Mouse (Mus musculus) intestine, embryonic 14.5 days (tissue): ENCODE measurements around the gene Sds. TPM values are rescaled to one million over a fixed set of nuclear protein-coding genes. Genes with fewer than 3 reads are reported as not detected.

Experiments
- ATAC-seq: fragments of 200-750 bp; cut with Nextera tagmentation; replicated peaks from 2 replicates; pipeline ENCODE4 v1.8.0; 2017; ENCODE audit warnings: low read depth, moderate number of reproducible peaks, moderate TSS enrichment, moderate library complexity; ENCODE audit not compliant: low FRiP score, low TSS enrichment
- DNase-seq: peaks from one replicate; pipeline ENCODE4 v3.0.0-alpha.2; 2018; ENCODE audit warnings: low spot score
- H3K27ac ChIP-seq: fragments of 300-500 bp; sonication (generic); 2 replicates; pipeline ENCODE4 v1.5.1; 2014; ENCODE audit warnings: low read depth, mild to moderate bottlenecking, control low read depth
- H3K27me3 ChIP-seq: fragments of 300-500 bp; sonication (generic); replicated peaks from 2 replicates; pipeline ENCODE4 v1.6.1; 2014; ENCODE audit warnings: low read length, control low read depth; ENCODE audit not compliant: control insufficient read depth, insufficient read depth
- H3K36me3 ChIP-seq: fragments of 300-500 bp; sonication (generic); 2 replicates; pipeline ENCODE4 v1.6.1; 2014; ENCODE audit warnings: low read length, control low read depth; ENCODE audit not compliant: control insufficient read depth, insufficient read depth
- H3K4me1 ChIP-seq: fragments of 300-500 bp; sonication (generic); replicated peaks from 2 replicates; pipeline ENCODE4 v1.6.1; 2014; ENCODE audit warnings: low read length, control low read depth, mixed read lengths; ENCODE audit not compliant: control insufficient read depth, insufficient read depth
- H3K4me2 ChIP-seq: fragments of 300-500 bp; sonication (generic); 2 replicates; pipeline ENCODE4 v1.6.1; 2014; ENCODE audit warnings: low read length
- H3K4me3 ChIP-seq: fragments of 300-500 bp; sonication (generic); 2 replicates; pipeline ENCODE4 v1.5.1; 2014; ENCODE audit warnings: low read depth, low read length, control low read depth, mixed read lengths
- H3K9ac ChIP-seq: fragments of 300-500 bp; sonication (generic); 2 replicates; pipeline ENCODE4 v1.6.1; 2014; ENCODE audit warnings: mild to moderate bottlenecking, low read length
- H3K9me3 ChIP-seq: fragments of 300-500 bp; sonication (generic); 2 replicates; pipeline ENCODE4 v1.6.1; 2016; ENCODE audit warnings: low read length, control low read depth; ENCODE audit not compliant: control insufficient read depth
- WGBS: fragments of 180-500 bp; shearing (Covaris S2); extraction: QIAGEN DNeasy Blood & Tissue Kit; methylation state at CpG from one replicate; pipeline ENCODE4 v1.1.7; 2014; 5-methylcytosine and 5-hydroxymethylcytosine counted together
- polyA plus RNA-seq: library from polyadenylated mRNA; unstranded; fragments of >200 nt; fragmentation: Nextera tagmentation; extraction: Ambion mirVana; gene quantifications from 2 replicates; pipeline ENCODE4 v1.2.1, GENCODE M21; 2014

Gene Sds
- polyA plus RNA-seq, 1 experiment from 2014 or later: not detected

GRCm38 (mm10) chr5:120490679-120491192, 14.4 kb downstream of the Sds start:
- WGBS: 79% methylated on average over 8 of the region's 8 CpGs
- no peak for ATAC-seq

GRCm38 (mm10) chr5:120492437-120492836, 16.1 kb downstream of the Sds start:
- H3K27ac ChIP-seq: no peak overlapping the region
- no peak for ATAC-seq
- H3K9ac ChIP-seq: no peak overlapping the region
- no peaks in the 10 kb centered on the region for H3K27me3 ChIP-seq
- no peaks in the 10 kb centered on the region for H3K9me3 ChIP-seq
- H3K36me3 ChIP-seq: peaks cover 26% of the 10 kb centered on the region
- H3K4me1 ChIP-seq: no peaks in the 10 kb centered on the region
- no peak for DNase-seq
- no peak overlapping the region for H3K4me3 ChIP-seq
- 76% methylated on average over 11 of the region's 11 CpGs for WGBS
- H3K4me2 ChIP-seq: no peak overlapping the region

More at GRCm38 (mm10) chr5:120490679-120491192, 14.4 kb downstream of the Sds start:
- Histone ChIP-seq H3K27ac (no peak overlapping the region), H3K27me3 (no peaks in the 10 kb centered on the region), H3K9ac (no peak overlapping the region), H3K36me3 (peaks cover 41% of the 10 kb centered on the region), H3K4me3 (no peak overlapping the region), H3K4me2 (no peak overlapping the region), H3K9me3 (no peaks in the 10 kb centered on the region), H3K4me1 (no peaks in the 10 kb centered on the region)
- no peak for DNase-seq

GRCm38 (mm10) chr5:120493440-120493839, 17.1 kb downstream of the Sds start:
- Histone ChIP-seq H3K4me3 (no peak overlapping the region), H3K27me3 (no peaks in the 10 kb centered on the region), H3K9ac (no peak overlapping the region), H3K36me3 (peaks cover 21% of the 10 kb centered on the region), H3K27ac (no peak overlapping the region), H3K4me1 (no peaks in the 10 kb centered on the region), H3K4me2 (no peak overlapping the region), H3K9me3 (no peaks in the 10 kb centered on the region)
- ATAC-seq (no peak), DNase-seq (no peak)
- WGBS: 93% methylated on average over 6 of the region's 6 CpGs

- H3K9me3 ChIP-seq: no peaks in the 10 kb centered on the region
- DNase-seq (no peak), ATAC-seq (no peak)
- H3K4me2 ChIP-seq: no peak overlapping the region
- H3K27me3 ChIP-seq: no peaks in the 10 kb centered on the region
- no peak overlapping the region for H3K9ac ChIP-seq
- H3K4me1 ChIP-seq: no peaks in the 10 kb centered on the region
- WGBS: 87% methylated on average over 9 of the region's 9 CpGs
- no peak overlapping the region for H3K4me3 ChIP-seq
- H3K27ac ChIP-seq: no peak overlapping the region
- peaks cover 21% of the 10 kb centered on the region for H3K36me3 ChIP-seq
Observed at GRCm38 (mm10) chr5:120493873-120494395, 17.6 kb downstream of the Sds start.

- Histone ChIP-seq H3K27me3 (no peaks in the 10 kb centered on the region), H3K27ac (no peak overlapping the region), H3K9me3 (no peaks in the 10 kb centered on the region), H3K36me3 (peaks cover 21% of the 10 kb centered on the region), H3K4me1 (no peaks in the 10 kb centered on the region), H3K4me2 (no peak overlapping the region), H3K4me3 (no peak overlapping the region), H3K9ac (no peak overlapping the region)
- ATAC-seq (no peak), DNase-seq (no peak)
- WGBS: 74% methylated on average over 10 of the region's 10 CpGs
Observed at GRCm38 (mm10) chr5:120495064-120495702, 18.9 kb downstream of the Sds start.

- Histone ChIP-seq H3K36me3 (peaks cover 19% of the 10 kb centered on the region), H3K27me3 (no peaks in the 10 kb centered on the region), H3K4me3 (no peak overlapping the region), H3K9me3 (no peaks in the 10 kb centered on the region), H3K27ac (no peak overlapping the region), H3K4me1 (no peaks in the 10 kb centered on the region), H3K9ac (no peak overlapping the region), H3K4me2 (no peak overlapping the region)
- 90% methylated on average over 13 of the region's 13 CpGs for WGBS
- ATAC-seq: no peak
- no peak for DNase-seq
Observed at GRCm38 (mm10) chr5:120495703-120496226, 19.4 kb downstream of the Sds start.

- Histone ChIP-seq H3K27ac (no peak overlapping the region), H3K9me3 (no peaks in the 10 kb centered on the region), H3K4me1 (peaks cover under 1% of the 10 kb centered on the region; the same call in 1 of the 2 replicates), H3K9ac (no peak overlapping the region), H3K36me3 (peaks cover 17% of the 10 kb centered on the region), H3K27me3 (no peaks in the 10 kb centered on the region), H3K4me2 (no peak overlapping the region), H3K4me3 (no peak overlapping the region)
- WGBS: 80% methylated on average over 3 of the region's 3 CpGs
- DNase-seq: no peak
- no peak for ATAC-seq
Observed at GRCm38 (mm10) chr5:120497071-120497470, 20.7 kb downstream of the Sds start.

- WGBS: 81% methylated on average over 4 of the region's 4 CpGs
- Histone ChIP-seq H3K4me3 (no peak overlapping the region), H3K27me3 (no peaks in the 10 kb centered on the region), H3K36me3 (peaks cover 4% of the 10 kb centered on the region; the same call in 1 of the 2 replicates), H3K4me2 (no peak overlapping the region), H3K27ac (no peak overlapping the region), H3K9me3 (no peaks in the 10 kb centered on the region), H3K4me1 (peaks cover 9% of the 10 kb centered on the region; the same call in 1 of the 2 replicates), H3K9ac (no peak overlapping the region)
- no peak for DNase-seq
- ATAC-seq: no peak
Observed at GRCm38 (mm10) chr5:120499202-120499601, 22.9 kb downstream of the Sds start.
